Mouse (Mus musculus): Measurements from ENCODE around the gene Topbp1.
A peak's percentile ranks its signal among the peaks of the same experiment; 100 is the strongest.
"Not testable (repeated sequence)": the region's sequence is repeated elsewhere in the genome, so short reads cannot be mapped to it uniquely, and the experiment has no call there.

Gene Topbp1

DNA sequence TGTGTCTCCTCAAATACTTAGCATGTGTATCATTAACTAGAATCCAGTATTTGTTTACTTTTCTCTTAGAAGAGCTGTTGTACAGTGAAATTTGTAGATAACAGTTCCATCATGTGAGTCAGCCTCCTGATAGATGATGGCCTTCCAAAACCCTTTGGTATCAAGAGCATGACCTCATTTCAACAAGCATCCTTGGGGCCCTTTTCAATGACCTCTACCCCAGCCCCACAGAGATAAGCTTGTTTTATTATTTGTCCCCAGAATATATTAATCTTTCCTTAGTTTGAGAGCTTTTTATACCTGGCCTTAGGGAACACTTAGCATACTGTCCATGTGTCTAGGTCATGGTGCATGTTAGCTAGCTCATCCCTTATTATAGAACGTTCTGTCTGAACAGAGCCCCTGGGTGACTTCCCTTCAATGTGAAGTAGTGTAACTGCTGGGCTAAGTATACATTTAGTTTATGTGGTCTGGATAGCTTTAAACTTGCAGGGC lies 43.0 kb downstream of the Topbp1 start:
- ATAC-seq (ENCODE audit: insufficient number of reproducible peaks, low FRiP score, low TSS enrichment), result no peak

- ATAC-seq (ENCODE audit: insufficient number of reproducible peaks, low FRiP score, low TSS enrichment), result no peak
Observed at GRCm38 (mm10) chr9:103348791-103349190, 43.8 kb downstream of the Topbp1 start.

GRCm38 (mm10) chr9:103353500-103354260 lies 48.7 kb downstream of the Topbp1 start:
- ATAC-seq (ENCODE audit: insufficient number of reproducible peaks, low FRiP score, low TSS enrichment), result not testable (repeated sequence)

DNA sequence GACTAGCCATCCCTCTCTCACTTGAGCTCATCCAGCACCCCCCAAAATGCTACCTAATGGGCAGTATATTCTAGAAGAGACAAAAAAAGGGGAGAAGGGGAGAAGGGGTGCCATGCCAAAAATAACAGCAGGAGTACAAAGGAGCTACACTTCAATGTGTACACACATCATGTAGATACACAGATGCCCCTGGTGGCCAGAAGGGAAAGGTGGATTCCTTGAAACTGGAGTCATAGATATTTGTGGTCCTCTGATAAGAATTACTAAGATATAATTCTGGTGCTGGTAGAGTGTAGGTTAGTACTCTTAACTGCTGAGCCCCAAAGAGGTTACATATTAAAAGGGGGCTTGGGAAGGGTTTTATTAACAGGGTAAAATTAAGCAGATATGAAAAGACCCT lies 52.9 kb downstream of the Topbp1 start:
- no peak for ATAC-seq (ENCODE audit: insufficient number of reproducible peaks, low FRiP score, low TSS enrichment)

DNA sequence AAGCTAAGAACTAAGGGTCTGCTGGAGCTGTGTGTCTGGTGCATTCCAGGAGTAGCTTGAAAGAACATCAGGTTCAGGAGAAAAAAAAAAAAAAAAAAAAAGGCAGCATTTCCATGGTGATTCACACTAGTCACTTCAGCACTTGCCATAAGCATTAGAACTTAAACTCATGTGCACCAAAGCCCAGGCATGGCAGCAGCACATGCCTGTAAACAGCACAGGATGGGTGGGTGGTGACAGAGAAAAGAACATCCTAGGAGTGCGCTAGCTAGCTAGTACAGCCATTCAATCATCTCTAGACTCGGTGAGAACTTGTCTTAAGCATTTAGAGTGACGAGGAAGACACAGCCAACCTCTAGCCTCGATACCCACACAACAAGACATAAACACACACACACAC lies 53.5 kb downstream of the Topbp1 start:
- no peak for ATAC-seq (ENCODE audit: insufficient number of reproducible peaks, low FRiP score, low TSS enrichment)

DNA sequence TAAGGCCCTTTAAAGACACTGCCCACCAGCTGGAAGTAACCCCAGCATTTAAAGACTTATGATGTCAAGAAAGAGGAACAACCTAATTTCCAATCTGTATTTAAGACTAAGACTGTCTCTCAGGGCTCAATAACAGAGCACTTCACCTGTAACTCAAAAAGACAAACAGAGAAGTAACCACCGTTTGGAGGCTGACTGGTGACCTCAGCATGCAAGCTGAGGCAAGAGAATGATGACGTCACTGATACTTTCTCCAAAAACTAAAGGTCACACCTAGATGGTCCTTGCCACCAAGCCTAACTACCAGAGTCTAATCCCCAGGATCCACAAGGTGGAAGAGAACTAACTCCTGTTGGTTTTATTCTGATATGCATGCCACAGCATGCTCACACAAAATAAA lies 55.6 kb downstream of the Topbp1 start:
- ATAC-seq (ENCODE audit: insufficient number of reproducible peaks, low FRiP score, low TSS enrichment), result no peak

- ATAC-seq (ENCODE audit: insufficient number of reproducible peaks, low FRiP score, low TSS enrichment), result no peak
Observed at GRCm38 (mm10) chr9:103363088-103363487, 58.1 kb downstream of the Topbp1 start.

DNA sequence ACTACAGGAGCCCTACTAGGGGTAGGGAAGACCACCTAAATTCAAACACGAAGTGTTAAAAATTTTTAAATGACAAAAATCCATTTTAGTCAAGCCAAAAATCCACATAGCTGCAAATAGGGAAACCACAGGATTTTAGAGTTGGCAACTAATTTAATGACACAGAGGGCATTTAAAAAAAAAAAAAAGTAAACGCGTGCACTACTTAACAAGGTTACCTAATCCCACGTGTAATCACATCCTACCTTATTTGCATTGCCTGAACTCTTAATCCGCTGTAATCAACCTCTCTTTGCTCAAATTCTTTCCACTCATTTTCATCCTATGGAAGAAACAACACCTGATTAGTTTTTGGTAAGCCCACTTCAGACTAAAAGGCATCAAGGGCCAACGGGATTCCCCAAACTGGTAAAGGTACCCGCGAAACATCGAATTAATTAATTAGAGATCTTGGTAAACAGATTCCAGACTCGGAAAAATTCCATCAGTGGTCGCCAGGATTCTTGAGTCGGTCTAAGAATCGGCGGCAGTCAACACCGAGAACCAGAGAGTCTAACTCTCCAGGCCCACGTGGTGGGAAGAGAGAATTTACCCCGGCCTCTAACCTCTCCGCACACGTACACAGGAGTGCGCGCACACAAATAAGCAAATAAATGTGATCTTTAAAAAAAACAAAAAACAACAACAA lies 58.9 kb downstream of the Topbp1 start:
- no peak for ATAC-seq (ENCODE audit: insufficient number of reproducible peaks, low FRiP score, low TSS enrichment)

DNA sequence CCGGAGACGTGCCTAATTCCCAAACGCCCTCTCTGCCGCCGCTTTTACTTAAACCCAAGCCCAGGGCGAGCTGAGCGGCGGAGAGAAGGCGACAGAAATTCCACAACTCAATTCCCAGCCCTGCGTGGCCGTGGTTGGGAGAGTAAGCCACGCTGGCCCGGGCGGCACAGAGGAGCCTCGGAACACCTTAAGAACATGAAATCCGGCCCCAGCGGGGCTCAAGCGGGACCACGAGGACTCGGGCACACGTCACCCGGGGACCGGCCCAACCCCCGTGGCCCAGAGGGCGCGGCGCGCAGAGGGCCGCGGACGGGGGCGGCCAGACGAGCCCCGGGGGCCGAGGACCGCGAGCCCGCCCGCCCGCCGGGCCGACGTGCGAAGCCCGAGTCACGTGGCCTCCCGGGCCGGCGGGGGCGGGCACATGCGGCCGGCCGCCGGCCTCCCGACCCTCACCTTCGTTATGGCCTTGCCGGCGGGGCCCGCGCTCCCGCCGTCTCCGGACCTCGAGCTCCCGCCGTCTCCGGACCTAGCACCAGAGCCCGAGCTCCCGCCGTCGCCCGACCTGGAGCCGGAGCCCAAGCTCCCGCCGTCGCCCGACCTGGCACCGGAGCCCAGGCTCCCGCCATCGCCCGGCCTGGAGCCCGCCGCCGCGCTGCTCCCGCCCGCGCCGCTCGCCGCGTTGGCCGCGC lies 59.7 kb downstream of the Topbp1 start:
- peak; percentile 11; the same call in 1 of the 2 replicates for ATAC-seq (ENCODE audit: insufficient number of reproducible peaks, low FRiP score, low TSS enrichment)

GRCm38 (mm10) chr9:103365290-103366247 lies 60.6 kb downstream of the Topbp1 start, which contains the start of gene Cdv3:
Gene Cdv3, minus strand, starts transcription at chr9:103365840.
- ATAC-seq (ENCODE audit: insufficient number of reproducible peaks, low FRiP score, low TSS enrichment), result peak; percentile 98

GRCm38 (mm10) chr9:103366356-103366755 lies 61.3 kb downstream of the Topbp1 start:
- no peak for ATAC-seq (ENCODE audit: insufficient number of reproducible peaks, low FRiP score, low TSS enrichment)

GRCm38 (mm10) chr9:103369951-103370350 lies 64.9 kb downstream of the Topbp1 start:
- ATAC-seq (ENCODE audit: insufficient number of reproducible peaks, low FRiP score, low TSS enrichment), result no peak

GRCm38 (mm10) chr9:103372271-103373010 lies 67.4 kb downstream of the Topbp1 start:
- no peak for ATAC-seq (ENCODE audit: insufficient number of reproducible peaks, low FRiP score, low TSS enrichment)

DNA sequence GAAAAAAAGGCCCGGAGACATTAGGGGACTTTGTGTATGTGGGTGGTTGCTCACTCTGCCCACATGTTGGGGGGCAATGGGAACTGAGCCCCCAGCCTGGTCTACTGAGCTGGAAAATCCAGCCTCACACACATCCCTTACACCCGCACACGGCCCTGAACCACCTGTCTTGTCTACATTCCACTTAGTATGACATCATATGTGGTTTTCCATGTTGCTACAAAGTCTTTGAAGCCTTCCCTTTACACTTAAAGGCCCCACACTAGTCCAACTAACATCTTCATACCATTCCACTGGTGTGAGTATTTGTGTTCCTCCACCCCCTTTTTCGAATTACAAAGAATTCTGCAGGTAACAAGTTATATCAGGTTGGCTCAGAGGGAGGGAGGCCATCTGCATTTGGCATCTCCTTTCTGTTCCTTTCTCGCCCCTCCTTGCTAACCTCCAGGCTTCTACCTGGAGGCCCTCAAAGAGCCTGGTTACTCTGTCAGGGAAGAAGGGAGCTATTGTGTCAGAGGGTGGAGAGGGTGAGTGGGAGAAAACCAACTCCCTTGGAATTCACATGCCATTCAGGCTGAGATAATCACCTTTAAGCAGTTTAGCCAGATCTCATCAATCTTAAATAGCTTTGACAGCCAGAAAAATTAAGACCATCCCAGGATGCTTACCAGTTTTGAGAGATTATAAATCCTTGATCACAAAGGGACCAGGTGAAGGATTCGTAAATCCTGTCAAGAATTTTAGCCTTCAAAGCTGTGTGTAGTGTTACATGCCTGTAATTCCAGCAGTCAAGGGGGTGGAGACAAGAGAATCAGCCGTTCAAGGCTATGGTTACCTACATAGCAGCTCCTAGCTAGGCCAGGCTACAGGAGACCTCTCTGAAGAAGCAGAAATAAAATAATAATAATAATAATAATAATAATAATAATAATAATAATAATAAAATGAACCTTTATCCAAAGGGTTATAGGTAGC lies 71.6 kb downstream of the Topbp1 start:
- no peak for ATAC-seq (ENCODE audit: insufficient number of reproducible peaks, low FRiP score, low TSS enrichment)

DNA sequence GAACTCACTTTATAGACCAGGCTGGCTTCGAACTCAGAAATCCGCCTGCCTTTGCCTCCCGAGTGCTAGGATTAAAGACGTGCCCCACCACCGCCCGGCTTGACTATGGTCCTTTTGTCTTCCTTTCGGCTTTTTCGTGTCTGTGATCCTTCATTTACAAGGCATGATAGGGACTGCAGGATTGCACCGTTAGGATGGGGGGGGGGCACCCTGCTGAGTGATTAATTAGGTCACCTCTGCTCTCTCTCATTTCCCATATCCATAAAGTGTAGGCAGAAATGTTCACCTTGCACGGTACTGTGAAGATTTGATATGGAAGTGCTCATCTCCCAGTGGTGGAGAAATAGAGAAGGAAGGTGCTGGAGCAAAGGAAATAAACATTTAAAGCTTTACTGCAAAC lies 73.7 kb downstream of the Topbp1 start:
- ATAC-seq (ENCODE audit: insufficient number of reproducible peaks, low FRiP score, low TSS enrichment), result no peak

- no peak for ATAC-seq (ENCODE audit: insufficient number of reproducible peaks, low FRiP score, low TSS enrichment)
Observed at GRCm38 (mm10) chr9:103379199-103379598, 74.2 kb downstream of the Topbp1 start.

- ATAC-seq (ENCODE audit: insufficient number of reproducible peaks, low FRiP score, low TSS enrichment), result no peak
Observed at GRCm38 (mm10) chr9:103380566-103380965, 75.6 kb downstream of the Topbp1 start.

DNA sequence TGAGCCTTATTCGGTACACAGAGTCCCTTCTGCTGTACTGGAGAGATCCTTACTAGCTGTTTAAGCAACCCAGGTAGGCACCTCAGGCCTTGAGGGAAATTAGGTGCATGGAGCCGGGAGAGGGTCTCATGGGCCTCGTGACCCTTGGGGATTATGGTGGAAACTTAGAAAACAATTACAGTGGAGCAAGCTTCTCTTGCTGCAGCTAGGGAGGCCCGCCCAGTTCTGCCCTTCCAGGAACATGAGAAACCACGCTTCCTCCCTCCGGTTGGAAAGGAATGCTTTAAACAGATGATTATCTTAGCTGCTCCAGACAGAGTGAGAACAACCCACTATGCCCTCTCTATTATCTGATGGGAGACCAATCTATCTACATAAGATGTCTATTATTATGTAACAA lies 78.0 kb downstream of the Topbp1 start:
- no peak for ATAC-seq (ENCODE audit: insufficient number of reproducible peaks, low FRiP score, low TSS enrichment)
